Mouse (Mus musculus) MEL (cell line): ENCODE data around the gene Enpp3. TPM values are rescaled to one million over a fixed set of nuclear protein-coding genes. Genes with fewer than 3 reads are reported as not detected.

Experiments used
- DNase-seq: peaks from one replicate; pipeline ENCODE4 v3.0.0; 2011; ENCODE audit warnings: low read depth, low spot score
- H3K27ac ChIP-seq: 2 replicates; pipeline ENCODE4 v1.5.1; 2012; ENCODE audit warnings: low read depth, mild to moderate bottlenecking, control low read depth, low read length, moderate library complexity; ENCODE audit not compliant: control insufficient read depth
- H3K27me3 ChIP-seq, 2 experiments: fragments of 150-350 bp in 1 of 2; sonication (generic) in 1 of 2; 2 replicates each; pipeline ENCODE4 v1.6.1; 2012; ENCODE audit warnings: low read length in 2 of 2, mild to moderate bottlenecking in 2 of 2, improper control_type of control experiment in 1 of 2, moderate library complexity in 1 of 2; ENCODE audit not compliant: insufficient read depth in 2 of 2, control insufficient read depth in 1 of 2
- H3K36me3 ChIP-seq, 2 experiments: 2 replicates each; pipeline ENCODE4 v1.6.1; 2012 to 2014; ENCODE audit warnings: low read length in 2 of 2, improper control_type of control experiment in 1 of 2, inconsistent platforms in 1 of 2, mild to moderate bottlenecking in 1 of 2; ENCODE audit not compliant: insufficient read depth in 2 of 2, control insufficient read depth in 1 of 2
- H3K4me1 ChIP-seq, 2 experiments: fragments of 150-350 bp in 1 of 2; sonication (generic) in 1 of 2; 2 replicates each; pipeline ENCODE4 v1.6.1; 2012; ENCODE audit warnings: low read length in 2 of 2, improper control_type of control experiment in 1 of 2, mild to moderate bottlenecking in 1 of 2; ENCODE audit not compliant: insufficient read depth in 2 of 2, control insufficient read depth in 1 of 2
- H3K4me3 ChIP-seq, 2 experiments: fragments of 150-350 bp in 1 of 2; sonication (generic) in 1 of 2; 2 replicates each; pipeline ENCODE4 v1.5.1; 2012; ENCODE audit warnings: low read depth in 2 of 2, low read length in 2 of 2, mild to moderate bottlenecking in 2 of 2, moderate library complexity in 2 of 2, control low read depth in 1 of 2, improper control_type of control experiment in 1 of 2; ENCODE audit not compliant: control insufficient read depth in 1 of 2, insufficient read depth in 1 of 2
- H3K79me2 ChIP-seq: 2 replicates; pipeline ENCODE4 v1.6.1; 2012; ENCODE audit warnings: mild to moderate bottlenecking, low read length, moderate library complexity; ENCODE audit not compliant: control insufficient read depth, poor library complexity, insufficient read depth
- H3K9ac ChIP-seq: 2 replicates; pipeline ENCODE4 v1.6.1; 2012; ENCODE audit warnings: low read depth, mild to moderate bottlenecking, control low read depth, low read length, moderate library complexity; ENCODE audit not compliant: control insufficient read depth, poor library complexity, severe bottlenecking
- H3K9me3 ChIP-seq: fragments of 150-350 bp; sonication (generic); replicated peaks from 2 replicates; pipeline ENCODE4 v1.6.1; 2012; ENCODE audit warnings: mild to moderate bottlenecking, low read length, improper control_type of control experiment, moderate library complexity; ENCODE audit not compliant: insufficient read depth
- BHLHE40 ChIP-seq: IDR thresholded peaks from 2 replicates; pipeline ENCODE4 v1.6.1; 2012; ENCODE audit warnings: low read depth, mild to moderate bottlenecking, inconsistent platforms, low read length, improper control_type of control experiment, borderline replicate concordance
- CHD2 ChIP-seq: IDR thresholded peaks from 2 replicates; pipeline ENCODE4 v1.6.1; 2011; ENCODE audit warnings: low read length, improper control_type of control experiment
- GATA1 ChIP-seq: IDR thresholded peaks from 2 replicates; pipeline ENCODE4 v1.6.1; 2011; ENCODE audit warnings: low read depth, low read length, improper control_type of control experiment
- JUND ChIP-seq: IDR thresholded peaks from 2 replicates; pipeline ENCODE4 v1.6.1; 2011; ENCODE audit warnings: low read depth, mild to moderate bottlenecking, improper control_type of control experiment, low read length
- MAFK ChIP-seq: IDR thresholded peaks from 2 replicates; pipeline ENCODE4 v1.6.1; 2011; ENCODE audit warnings: low read depth, mild to moderate bottlenecking, low read length, improper control_type of control experiment, borderline replicate concordance
- MXI1 ChIP-seq: IDR thresholded peaks from 2 replicates; pipeline ENCODE4 v1.6.1; 2011; ENCODE audit warnings: mild to moderate bottlenecking, low read depth, low read length, improper control_type of control experiment
- MYB ChIP-seq: IDR thresholded peaks from 2 replicates; pipeline ENCODE4 v1.6.1; 2011; ENCODE audit warnings: mild to moderate bottlenecking, low read depth, low read length, improper control_type of control experiment
- MYC ChIP-seq: IDR thresholded peaks from 2 replicates; pipeline ENCODE4 v1.6.1; 2011; ENCODE audit warnings: low read depth, mild to moderate bottlenecking, low read length, improper control_type of control experiment, moderate library complexity
- POLR2A ChIP-seq, 2 experiments: IDR thresholded peaks; 2 replicates each; pipeline ENCODE4 v1.6.1; 2011 to 2012; ENCODE audit warnings: low read length in 2 of 2, mild to moderate bottlenecking in 2 of 2, control low read depth in 1 of 2, improper control_type of control experiment in 1 of 2, low read depth in 1 of 2, moderate library complexity in 1 of 2; ENCODE audit not compliant: control insufficient read depth in 1 of 2, insufficient read depth in 1 of 2, poor library complexity in 1 of 2
- POLR2AphosphoS5 ChIP-seq: IDR thresholded peaks from 2 replicates; pipeline ENCODE4 v1.6.1; 2012; ENCODE audit warnings: low read depth, borderline replicate concordance, mild to moderate bottlenecking, inconsistent platforms, low read length, moderate library complexity, mixed read lengths
- RAD21 ChIP-seq: IDR thresholded peaks from 2 replicates; pipeline ENCODE4 v1.6.1; 2011; ENCODE audit warnings: mild to moderate bottlenecking, low read depth, low read length, improper control_type of control experiment
- TAL1 ChIP-seq: IDR thresholded peaks from 2 replicates; pipeline ENCODE4 v1.6.1; 2012; ENCODE audit warnings: mild to moderate bottlenecking, inconsistent platforms, low read length, moderate library complexity, mixed read lengths
- TBP ChIP-seq: IDR thresholded peaks from 2 replicates; pipeline ENCODE4 v1.8.0; 2011; ENCODE audit warnings: low read depth, low read length, improper control_type of control experiment
- TCF12 ChIP-seq: IDR thresholded peaks from 2 replicates; pipeline ENCODE4 v1.6.1; 2014; ENCODE audit warnings: low read depth, mild to moderate bottlenecking, inconsistent platforms, low read length, improper control_type of control experiment, moderate library complexity
- UBTF ChIP-seq: IDR thresholded peaks from 2 replicates; pipeline ENCODE4 v1.6.1; 2012; ENCODE audit warnings: low read depth, mild to moderate bottlenecking, inconsistent platforms, low read length, improper control_type of control experiment, moderate library complexity, borderline replicate concordance; ENCODE audit not compliant: insufficient read depth
- USF1 ChIP-seq: IDR thresholded peaks from 2 replicates; pipeline ENCODE4 v1.6.1; 2014; ENCODE audit warnings: low read depth, mild to moderate bottlenecking, inconsistent platforms, low read length, improper control_type of control experiment, moderate library complexity
- USF2 ChIP-seq, 2 experiments: IDR thresholded peaks; 2 replicates each; pipeline ENCODE4 v1.6.1; 2011 to 2012; ENCODE audit warnings: improper control_type of control experiment in 2 of 2, low read length in 2 of 2, borderline replicate concordance in 1 of 2, inconsistent platforms in 1 of 2, low read depth in 1 of 2, mild to moderate bottlenecking in 1 of 2; ENCODE audit not compliant: insufficient read depth in 1 of 2
- ZC3H11A ChIP-seq: IDR thresholded peaks from 2 replicates; pipeline ENCODE4 v1.6.1; 2012; ENCODE audit warnings: low read depth, mild to moderate bottlenecking, inconsistent platforms, low read length, improper control_type of control experiment
- ZMIZ1 ChIP-seq: IDR thresholded peaks from 2 replicates; pipeline ENCODE4 v1.6.1; 2012; ENCODE audit warnings: low read depth, mild to moderate bottlenecking, inconsistent platforms, low read length, improper control_type of control experiment, moderate library complexity
- ZNF384 ChIP-seq: IDR thresholded peaks from 2 replicates; pipeline ENCODE4 v1.6.1; 2012; ENCODE audit warnings: low read depth, mild to moderate bottlenecking, inconsistent platforms, low read length, improper control_type of control experiment
- polyA plus RNA-seq, 2 experiments: library from polyadenylated mRNA; stranded (reverse) in 1 of 2; unstranded in 1 of 2; fragments of >175 nt in 1 of 2; fragments of >200 nt in 1 of 2; gene quantifications; 2 replicates each; pipeline versions ENCODE4 v1.2.1 to v1.2.4; 2012; ENCODE audit warnings: low replicate concordance in 2 of 2, low read depth in 1 of 2; ENCODE audit not compliant: insufficient read length in 2 of 2, insufficient read depth in 1 of 2, missing spikeins in 1 of 2
- total RNA-seq: library from RNA; depleted of rRNA; stranded (reverse); fragments of 300-350 nt; gene quantifications from 2 replicates; pipeline ENCODE4 v1.2.3, GENCODE M21; 2012

The Enpp3 gene
- total and polyA plus RNA-seq, 3 experiments: 0.08 to 0.22 TPM; not detected in 1

- H3K27me3 ChIP-seq: no peaks in the 10 kb centered on the region; a peak in 1 of 4 replicates
- TF ChIP-seq BHLHE40 (no peak), POLR2A (IDR thresholded peaks at IDR 0.05; ENCODE audit: control insufficient read depth in 1 of 2, insufficient read depth in 1 of 2, low read depth in 1 of 2, low read length in 2 of 2, poor library complexity in 1 of 2) (no peak), POLR2AphosphoS5 (no peak), USF2 (IDR thresholded peaks at IDR 0.05; ENCODE audit: borderline replicate concordance in 1 of 2, insufficient read depth in 1 of 2, low read depth in 1 of 2, low read length in 2 of 2) (no peak), CHD2 (no peak), RAD21 (no peak)
- H3K27ac ChIP-seq: no peak overlapping the region
- no peaks in the 10 kb centered on the region for H3K79me2 ChIP-seq
- no peaks in the 10 kb centered on the region for H3K4me1 ChIP-seq
- H3K4me3 ChIP-seq: no peak overlapping the region
- no peak for DNase-seq
- H3K9ac ChIP-seq: no peak overlapping the region
- H3K36me3 ChIP-seq: no peaks in the 10 kb centered on the region
- H3K9me3 ChIP-seq: peaks cover 3% of the 10 kb centered on the region
These were observed 6.1 kb downstream of the Enpp3 start for GRCm38 (mm10) chr10:24836366-24837038.

- Histone ChIP-seq H3K27me3 (no peaks in the 10 kb centered on the region; a peak in 1 of 4 replicates), H3K36me3 (no peaks in the 10 kb centered on the region), H3K9ac (no peak overlapping the region), H3K27ac (no peak overlapping the region), H3K9me3 (peaks cover 3% of the 10 kb centered on the region), H3K4me3 (no peak overlapping the region), H3K79me2 (no peaks in the 10 kb centered on the region), H3K4me1 (no peaks in the 10 kb centered on the region)
- TF ChIP-seq GATA1: no peak
- TF ChIP-seq ZMIZ1: no peak
- no peak for TF ChIP-seq POLR2A (IDR thresholded peaks at IDR 0.05; ENCODE audit: control insufficient read depth in 1 of 2, insufficient read depth in 1 of 2, low read depth in 1 of 2, low read length in 2 of 2, poor library complexity in 1 of 2)
- TF ChIP-seq JUND: no peak
- no peak for TF ChIP-seq TBP
- TF ChIP-seq ZC3H11A: no peak
- no peak for TF ChIP-seq BHLHE40
- TF ChIP-seq POLR2AphosphoS5: no peak
- TF ChIP-seq ZNF384: no peak
- no peak for TF ChIP-seq MXI1
- no peak for TF ChIP-seq USF1
- no peak for TF ChIP-seq MYC
- no peak for TF ChIP-seq MAFK
- TF ChIP-seq MYB: no peak
- no peak for TF ChIP-seq UBTF
- no peak for TF ChIP-seq CHD2
- TF ChIP-seq TAL1: no peak
- TF ChIP-seq TCF12: no peak
- no peak for DNase-seq
These were observed 6.8 kb downstream of the Enpp3 start for GRCm38 (mm10) chr10:24835702-24836342.
